Comparison of ENCODE assay signal across 1 mouse cellular context in genomic region chr7:4149209-4150054, GRCm38 (mm10).
TF ChIP-seq lines count a peak whose summit lies in the region.

No protein-coding gene starts in this region.

TF ChIP-seq in MEL, 35 proteins besides CTCF, POLR2A, EP300 and RAD21 (continued from another document):
- no peak for TF ChIP-seq MEF2A (IDR thresholded peaks at IDR 0.05; ENCODE audit: extremely low read depth, insufficient replicate concordance, low read depth, low read length, poor library complexity, severe bottlenecking)
- no peak for TF ChIP-seq USF1 (IDR thresholded peaks at IDR 0.05; ENCODE audit: low read depth, low read length)
- TF ChIP-seq MXI1 (IDR thresholded peaks at IDR 0.05; ENCODE audit: low read depth, low read length), result peak; percentile 49
- TF ChIP-seq POLR2AphosphoS2 (IDR thresholded peaks at IDR 0.05; ENCODE audit: low read length), result no peak; the same call in 1 of the 2 replicates
- no peak for TF ChIP-seq GATA1 (IDR thresholded peaks at IDR 0.05; ENCODE audit: low read depth, low read length)
- no peak for TF ChIP-seq CHD1 (IDR thresholded peaks at IDR 0.05; ENCODE audit: low read depth, low read length)
- TF ChIP-seq NELFE (IDR thresholded peaks at IDR 0.05; ENCODE audit: low read depth, low read length), result peak; percentile 66; the same call in 1 of the 2 replicates
- no peak for TF ChIP-seq POLR2AphosphoS5 (IDR thresholded peaks at IDR 0.05; ENCODE audit: borderline replicate concordance, low read depth, low read length)
- no peak for TF ChIP-seq CHD2 (IDR thresholded peaks at IDR 0.05; ENCODE audit: low read length)
- TF ChIP-seq MYC (IDR thresholded peaks at IDR 0.05; ENCODE audit: low read depth, low read length), result no peak
- no peak for TF ChIP-seq JUND (IDR thresholded peaks at IDR 0.05; ENCODE audit: low read depth, low read length)
- no peak for TF ChIP-seq E2F4 (IDR thresholded peaks at IDR 0.05; ENCODE audit: borderline replicate concordance, low read depth, low read length)
- TF ChIP-seq NRF1 (IDR thresholded peaks at IDR 0.05; ENCODE audit: insufficient read depth, low read depth, low read length, poor library complexity, severe bottlenecking), result no peak
- TF ChIP-seq TBP (IDR thresholded peaks at IDR 0.05; ENCODE audit: low read depth, low read length), result peak; percentile 40; the same call in 1 of the 2 replicates
- no peak for TF ChIP-seq USF2 (IDR thresholded peaks at IDR 0.05; ENCODE audit: borderline replicate concordance in 1 of 2, insufficient read depth in 1 of 2, low read depth in 1 of 2, low read length in 2 of 2)
- TF ChIP-seq MAZ (IDR thresholded peaks at IDR 0.05; ENCODE audit: low read depth, low read length), result no peak
- TF ChIP-seq GABPA (IDR thresholded peaks at IDR 0.05; ENCODE audit: low read depth, low read length), result no peak
- no peak for TF ChIP-seq RCOR1 (IDR thresholded peaks at IDR 0.05; ENCODE audit: low read depth, low read length)
- TF ChIP-seq UBTF (IDR thresholded peaks at IDR 0.05; ENCODE audit: borderline replicate concordance, insufficient read depth, low read depth, low read length), result 0 out of 2 replicates have a peak, but pooled peaks have one; percentile 7
- no peak for TF ChIP-seq BHLHE40 (IDR thresholded peaks at IDR 0.05; ENCODE audit: borderline replicate concordance, low read depth, low read length)
- TF ChIP-seq ETS1 (IDR thresholded peaks at IDR 0.05; ENCODE audit: low read depth, low read length), result 0 out of 2 replicates have a peak, but pooled peaks have one; percentile 7
- TF ChIP-seq ZNF384 (IDR thresholded peaks at IDR 0.05; ENCODE audit: low read depth, low read length), result no peak
- TF ChIP-seq MAFK (IDR thresholded peaks at IDR 0.05; ENCODE audit: borderline replicate concordance, low read depth, low read length), result no peak
- no peak for TF ChIP-seq MYB (IDR thresholded peaks at IDR 0.05; ENCODE audit: low read depth, low read length)
- peak; percentile 45; the same call in 1 of the 2 replicates for TF ChIP-seq KAT2A (conservative IDR thresholded peaks at IDR 0.05; ENCODE audit: low read depth, low read length)
- TF ChIP-seq ZKSCAN1 (IDR thresholded peaks at IDR 0.05; ENCODE audit: low read depth, low read length), result no peak
- TF ChIP-seq MAX (IDR thresholded peaks at IDR 0.05; ENCODE audit: low read length), result no peak
- TF ChIP-seq HCFC1 (IDR thresholded peaks at IDR 0.05; ENCODE audit: low read depth, low read length), result peak; percentile 68
- TF ChIP-seq TAL1 (IDR thresholded peaks at IDR 0.05; ENCODE audit: low read length), result no peak
